Mouse (Mus musculus): ENCODE results near the gene Gata2. TPM values are rescaled to one million over a fixed set of nuclear protein-coding genes. Genes with fewer than 3 reads are reported as not detected.

The Gata2 gene
- polyA plus RNA-seq, 1 experiment from 2014 or later: 18.1 TPM

DNA sequence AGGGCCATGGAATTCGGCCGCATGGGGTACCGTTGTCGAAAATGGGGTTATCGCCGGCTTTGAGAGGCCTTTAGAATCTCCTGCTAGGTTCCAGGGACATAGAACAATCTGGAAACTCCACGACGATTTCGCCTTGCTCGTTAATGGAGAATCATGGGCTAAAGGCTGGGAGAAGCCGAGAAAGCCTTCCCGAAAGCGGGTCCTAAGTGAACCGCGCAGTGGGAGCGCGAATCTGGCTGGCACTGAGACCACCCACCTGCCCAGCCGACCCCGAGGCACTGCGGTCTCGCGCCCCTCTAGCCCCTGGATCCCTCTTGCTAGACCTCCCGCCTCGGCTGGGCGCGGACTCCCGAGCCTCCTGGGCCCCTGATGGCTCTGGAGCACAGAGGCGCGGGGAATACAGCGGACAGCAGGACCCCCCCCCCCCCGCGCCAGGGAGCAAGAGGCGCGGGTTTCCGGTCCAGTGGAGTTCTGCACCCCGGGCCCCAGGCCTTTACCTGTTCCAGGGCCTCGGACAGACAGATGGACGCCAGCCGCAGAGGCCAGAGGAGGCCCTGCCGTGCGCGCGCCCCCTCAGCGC lies 3.1 kb downstream of the Gata2 start:
- under 1% methylated on average over 44 of the region's 44 CpGs for WGBS
- no peak for ATAC-seq (ENCODE audit: low FRiP score, low read depth)
- H3K4me3 ChIP-seq: peak overlapping the region; percentile 41
- H3K36me3 ChIP-seq: no peaks in the 10 kb centered on the region
- H3K9me3 ChIP-seq: no peaks in the 10 kb centered on the region
- peak overlapping the region; percentile 57 for H3K4me2 ChIP-seq
- peaks cover 43% of the 10 kb centered on the region for H3K4me1 ChIP-seq (replicated peaks)
- H3K27me3 ChIP-seq: peaks cover 85% of the 10 kb centered on the region
- no peak overlapping the region for H3K9ac ChIP-seq
- H3K27ac ChIP-seq (replicated peaks): 0 out of 2 replicates have a peak overlapping the region, but pooled peaks have one; percentile 8

- H3K4me3 ChIP-seq: peak overlapping the region; percentile 41
- peak overlapping the region; percentile 57 for H3K4me2 ChIP-seq
- ATAC-seq (ENCODE audit: low FRiP score, low read depth): no peak
- H3K27me3 ChIP-seq: peaks cover 84% of the 10 kb centered on the region
- H3K9me3 ChIP-seq: no peaks in the 10 kb centered on the region
- H3K4me1 ChIP-seq (replicated peaks): peaks cover 43% of the 10 kb centered on the region
- no peak overlapping the region for H3K27ac ChIP-seq (replicated peaks)
- under 1% methylated on average over 38 of the region's 39 CpGs for WGBS
- H3K9ac ChIP-seq: no peak overlapping the region
- H3K36me3 ChIP-seq: no peaks in the 10 kb centered on the region
These were observed 3.8 kb downstream of the Gata2 start for GRCm38 (mm10) chr6:88197313-88198069.

GRCm38 (mm10) chr6:88198070-88198940 lies 4.6 kb downstream of the Gata2 start:
- peak overlapping the region; percentile 41 for H3K4me3 ChIP-seq
- H3K27me3 ChIP-seq: peaks cover 80% of the 10 kb centered on the region
- under 1% methylated on average over 59 of the region's 62 CpGs for WGBS
- peak; percentile 28; the same call in 1 of the 2 replicates for ATAC-seq (ENCODE audit: low FRiP score, low read depth)
- H3K9me3 ChIP-seq: no peaks in the 10 kb centered on the region
- no peaks in the 10 kb centered on the region for H3K36me3 ChIP-seq
- H3K4me1 ChIP-seq (replicated peaks): peaks cover 43% of the 10 kb centered on the region
- no peak overlapping the region for H3K27ac ChIP-seq (replicated peaks)
- peak overlapping the region; percentile 57 for H3K4me2 ChIP-seq
- 0 out of 2 replicates have a peak overlapping the region, but pooled peaks have one; percentile 24 for H3K9ac ChIP-seq

GRCm38 (mm10) chr6:88199001-88199717 lies 5.5 kb downstream of the Gata2 start:
- H3K9ac ChIP-seq: peak overlapping the region; percentile 24
- no peak for ATAC-seq (ENCODE audit: low FRiP score, low read depth)
- no peaks in the 10 kb centered on the region for H3K36me3 ChIP-seq
- H3K4me1 ChIP-seq (replicated peaks): peaks cover 34% of the 10 kb centered on the region
- H3K27ac ChIP-seq (replicated peaks): no peak overlapping the region
- H3K27me3 ChIP-seq: peaks cover 84% of the 10 kb centered on the region
- peak overlapping the region; percentile 41 for H3K4me3 ChIP-seq
- no peaks in the 10 kb centered on the region for H3K9me3 ChIP-seq
- 2% methylated on average over 39 of the region's 39 CpGs for WGBS
- peak overlapping the region; percentile 57 for H3K4me2 ChIP-seq

- Histone ChIP-seq H3K36me3 (no peaks in the 10 kb centered on the region), H3K9ac (peak overlapping the region; percentile 16), H3K4me1 (replicated peaks) (peaks cover 33% of the 10 kb centered on the region), H3K4me3 (peak overlapping the region; percentile 41), H3K27me3 (peaks cover 89% of the 10 kb centered on the region), H3K9me3 (no peaks in the 10 kb centered on the region), H3K4me2 (peak overlapping the region; percentile 57), H3K27ac (replicated peaks) (no peak overlapping the region)
- ATAC-seq (ENCODE audit: low FRiP score, low read depth): no peak
- WGBS: 2% methylated on average over 50 of the region's 50 CpGs
These were observed 6.3 kb downstream of the Gata2 start for GRCm38 (mm10) chr6:88199718-88200692.

- WGBS: 8% methylated on average over 20 of the region's 20 CpGs
- H3K4me1 ChIP-seq (replicated peaks): peaks cover 33% of the 10 kb centered on the region
- no peak for ATAC-seq (ENCODE audit: low FRiP score, low read depth)
- no peak overlapping the region for H3K27ac ChIP-seq (replicated peaks)
- H3K4me3 ChIP-seq: peak overlapping the region; percentile 41
- H3K9me3 ChIP-seq: no peaks in the 10 kb centered on the region
- H3K4me2 ChIP-seq: peak overlapping the region; percentile 57
- H3K27me3 ChIP-seq: peaks cover 88% of the 10 kb centered on the region
- no peak overlapping the region for H3K9ac ChIP-seq
- H3K36me3 ChIP-seq: no peaks in the 10 kb centered on the region
These were observed 7.3 kb downstream of the Gata2 start for GRCm38 (mm10) chr6:88200693-88201609.

DNA sequence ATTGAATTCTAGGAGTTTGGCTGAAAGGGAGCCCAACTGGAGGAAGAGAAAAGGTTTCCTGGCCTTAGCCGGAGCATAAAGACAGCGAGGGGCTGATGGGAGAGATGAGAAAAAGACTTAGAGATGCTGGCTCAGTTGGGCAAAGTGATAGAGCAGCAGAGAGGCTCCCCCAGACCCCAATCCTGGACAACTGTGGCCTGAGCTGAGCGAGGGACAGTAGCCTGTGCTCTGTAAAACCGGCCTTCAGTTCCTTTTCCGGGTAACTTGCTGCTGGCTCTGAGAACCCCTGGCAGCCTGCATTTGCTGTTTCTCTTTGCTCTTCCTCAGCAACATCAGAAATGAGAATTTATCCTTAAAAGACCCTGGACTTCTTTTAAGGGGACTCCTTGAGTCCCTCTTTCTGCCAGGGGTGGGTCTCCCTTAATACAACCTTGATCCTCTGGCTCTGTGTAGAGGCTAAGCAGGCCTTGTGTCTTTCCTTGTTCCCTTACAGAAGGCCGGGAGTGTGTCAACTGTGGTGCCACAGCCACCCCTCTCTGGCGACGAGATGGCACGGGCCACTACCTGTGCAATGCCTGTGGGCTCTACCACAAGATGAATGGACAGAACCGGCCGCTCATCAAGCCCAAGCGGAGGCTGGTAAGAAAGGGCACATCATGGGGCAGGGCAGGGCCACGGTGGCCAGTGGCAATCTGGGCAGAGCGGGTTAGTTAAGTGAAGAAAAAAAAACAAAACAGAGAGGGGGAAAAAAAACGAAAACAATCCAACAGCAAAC lies 8.4 kb downstream of the Gata2 start:
- Histone ChIP-seq H3K4me1 (replicated peaks) (peaks cover 23% of the 10 kb centered on the region), H3K4me2 (no peak overlapping the region; the same call in 1 of the 2 replicates), H3K9me3 (no peaks in the 10 kb centered on the region), H3K36me3 (no peaks in the 10 kb centered on the region), H3K27me3 (peaks cover 89% of the 10 kb centered on the region), H3K4me3 (no peak overlapping the region), H3K9ac (no peak overlapping the region), H3K27ac (replicated peaks) (no peak overlapping the region)
- ATAC-seq (ENCODE audit: low FRiP score, low read depth): no peak
- 6% methylated on average over 15 of the region's 15 CpGs for WGBS

DNA sequence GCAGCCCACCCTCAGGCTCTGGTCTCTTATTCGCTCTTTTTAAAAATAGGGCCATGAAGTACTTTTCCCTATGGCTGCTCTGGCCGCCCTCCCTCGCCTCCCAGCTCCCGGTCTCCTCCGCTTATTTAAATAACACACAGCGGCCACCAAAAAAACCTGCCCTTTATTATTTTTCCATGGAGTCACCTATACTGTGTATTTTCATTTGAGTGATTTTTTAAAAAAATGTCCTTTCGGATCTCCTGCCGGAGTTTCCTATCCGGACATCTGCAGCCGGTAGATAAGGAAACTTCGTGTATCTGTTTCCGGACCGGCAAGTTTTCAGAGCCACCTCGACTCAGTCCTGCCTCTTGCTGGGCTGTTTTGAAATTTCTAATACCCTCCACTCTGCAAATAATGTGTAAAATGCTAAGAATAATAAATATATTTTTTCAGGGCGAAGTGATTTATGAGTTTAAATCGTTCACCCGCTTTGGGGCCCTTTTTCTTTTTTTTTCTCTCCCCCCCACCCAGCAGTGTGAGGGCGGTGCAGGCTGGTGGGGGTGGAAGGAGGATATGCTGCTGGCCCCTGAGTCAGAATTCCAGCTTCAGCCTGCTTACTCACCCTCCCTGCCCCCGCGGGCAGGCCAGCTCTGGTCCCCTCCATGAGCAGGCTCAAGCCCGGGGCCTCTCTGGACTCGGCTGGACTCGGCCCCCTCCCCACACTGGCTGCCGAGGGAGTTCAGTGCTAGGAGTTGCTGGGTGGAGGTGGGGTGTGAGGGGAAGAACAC lies 9.4 kb downstream of the Gata2 start:
- 0 out of 2 replicates have a peak overlapping the region, but pooled peaks have one; percentile 12 for H3K4me2 ChIP-seq
- H3K27ac ChIP-seq (replicated peaks): 0 out of 2 replicates have a peak overlapping the region, but pooled peaks have one; percentile 29
- WGBS: 2% methylated on average over 24 of the region's 24 CpGs
- H3K4me1 ChIP-seq (replicated peaks): peaks cover 15% of the 10 kb centered on the region
- no peak; the same call in 1 of the 2 replicates for ATAC-seq (ENCODE audit: low FRiP score, low read depth)
- H3K9ac ChIP-seq: no peak overlapping the region
- H3K9me3 ChIP-seq: no peaks in the 10 kb centered on the region
- H3K27me3 ChIP-seq: peaks cover 89% of the 10 kb centered on the region
- no peaks in the 10 kb centered on the region for H3K36me3 ChIP-seq
- no peak overlapping the region for H3K4me3 ChIP-seq

Measured in hindbrain, embryonic 15.5 days (tissue).